Mouse (Mus musculus): ENCODE data around the gene Zfp277.

DNA sequence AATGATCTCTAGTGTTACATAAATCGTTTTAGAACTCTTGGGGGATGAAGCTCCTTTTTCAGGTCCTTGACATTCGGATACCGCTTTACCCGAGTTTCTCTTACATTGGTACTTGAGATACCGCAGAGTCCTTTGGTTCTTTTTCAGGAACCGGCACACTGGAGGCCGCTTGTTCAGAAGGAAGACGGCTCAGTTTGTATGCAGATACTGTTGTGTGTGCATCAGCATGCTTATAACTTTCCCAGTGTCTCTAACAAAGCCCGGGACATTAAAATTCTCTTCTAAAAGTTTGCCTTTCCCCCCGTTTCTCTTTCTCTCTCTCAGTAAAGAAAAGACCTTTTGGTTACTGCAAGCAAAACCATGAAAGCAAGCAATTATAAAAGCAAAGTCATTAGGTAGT lies 45.9 kb downstream of the Zfp277 start:
- no peak for TF ChIP-seq CTCF (IDR thresholded peaks at IDR 0.05; ENCODE audit: low read depth)
- no peak for TF ChIP-seq EP300 (IDR thresholded peaks at IDR 0.05; ENCODE audit: low read depth)
